Mouse (Mus musculus): Measurements from ENCODE around the gene Cdkn1b. TPM values are rescaled to one million over a fixed set of nuclear protein-coding genes. Genes with fewer than 3 reads are reported as not detected.
A peak's percentile ranks its signal among the peaks of the same experiment; 100 is the strongest.

Gene Cdkn1b
- total RNA-seq, 1 experiment from 2014 or later: 301 TPM

DNA sequence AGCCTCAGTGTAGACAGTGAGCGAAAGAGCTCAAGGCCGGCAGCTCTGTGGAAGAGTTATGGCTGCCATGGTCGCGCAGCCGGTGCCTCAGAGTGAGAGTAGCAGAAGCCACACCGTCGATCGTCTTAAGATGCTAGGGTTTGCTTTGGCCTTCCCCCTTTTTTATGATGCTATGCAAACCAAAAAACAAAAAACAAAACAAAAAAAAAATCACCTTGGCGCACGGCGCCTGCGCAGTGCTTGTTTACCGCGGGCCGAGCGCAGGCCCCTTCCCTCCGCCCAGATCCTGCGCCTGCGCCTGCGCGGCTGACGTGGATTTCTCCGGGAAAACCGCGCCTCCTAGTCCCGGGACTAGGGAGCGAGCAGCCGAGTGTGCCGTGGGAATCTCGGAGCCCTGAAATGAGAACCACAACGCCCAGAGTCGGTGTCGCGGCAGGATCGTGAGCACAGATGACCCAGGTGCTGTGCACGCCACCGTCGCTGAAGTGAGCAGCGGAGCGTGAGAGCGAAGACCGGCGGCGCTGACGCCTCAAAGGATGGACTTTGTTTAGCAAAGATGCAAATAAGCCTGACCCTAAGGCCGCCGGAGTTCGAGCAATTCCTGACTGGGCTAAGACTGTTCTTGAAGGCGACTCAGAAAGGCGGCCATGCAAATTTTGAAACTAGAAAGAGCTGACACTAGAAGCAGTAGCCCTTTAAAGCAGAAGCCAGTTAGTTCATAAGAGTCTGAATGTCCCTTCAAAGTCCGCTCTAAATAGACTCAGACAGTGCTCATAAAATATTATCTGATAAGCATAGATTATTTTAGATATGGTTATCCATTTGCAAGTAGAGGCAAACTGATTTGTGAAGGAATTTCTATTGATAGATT, 21.9 kb upstream of the Cdkn1b start, which contains the start of gene Gpr19:
Gpr19 (minus strand) TSS at position 484 of the 871 bp plus-strand sequence.
- ATAC-seq (replicated peaks; ENCODE audit: insufficient number of reproducible peaks, low FRiP score, low TSS enrichment, poor library complexity, severe bottlenecking): peak; percentile 67

DNA sequence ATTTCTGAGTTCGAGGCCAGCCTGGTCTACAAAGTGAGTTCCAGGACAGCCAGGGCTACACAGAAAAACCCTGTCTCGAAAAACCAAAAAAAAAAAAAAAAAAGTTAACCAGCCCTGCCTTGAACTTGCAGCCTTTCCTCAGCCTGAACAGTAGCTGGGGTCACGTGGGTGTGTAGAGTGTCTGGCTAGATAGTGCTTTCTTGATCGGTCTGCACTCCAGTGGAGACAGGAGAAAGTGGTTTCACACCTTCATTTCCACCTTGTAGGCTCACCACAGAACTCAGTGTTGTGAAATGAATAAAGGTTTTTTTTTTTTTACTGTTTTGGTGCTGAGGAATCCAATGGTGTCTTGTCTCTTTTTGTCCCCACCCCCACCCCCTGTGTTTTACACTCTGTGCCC, 16.8 kb upstream of the Cdkn1b start:
- ATAC-seq (replicated peaks; ENCODE audit: insufficient number of reproducible peaks, low FRiP score, low TSS enrichment, poor library complexity, severe bottlenecking): no peak

- ATAC-seq (replicated peaks; ENCODE audit: insufficient number of reproducible peaks, low FRiP score, low TSS enrichment, poor library complexity, severe bottlenecking): no peak
Observed at GRCm38 (mm10) chr6:134903891-134904884, 16.0 kb upstream of the Cdkn1b start.

DNA sequence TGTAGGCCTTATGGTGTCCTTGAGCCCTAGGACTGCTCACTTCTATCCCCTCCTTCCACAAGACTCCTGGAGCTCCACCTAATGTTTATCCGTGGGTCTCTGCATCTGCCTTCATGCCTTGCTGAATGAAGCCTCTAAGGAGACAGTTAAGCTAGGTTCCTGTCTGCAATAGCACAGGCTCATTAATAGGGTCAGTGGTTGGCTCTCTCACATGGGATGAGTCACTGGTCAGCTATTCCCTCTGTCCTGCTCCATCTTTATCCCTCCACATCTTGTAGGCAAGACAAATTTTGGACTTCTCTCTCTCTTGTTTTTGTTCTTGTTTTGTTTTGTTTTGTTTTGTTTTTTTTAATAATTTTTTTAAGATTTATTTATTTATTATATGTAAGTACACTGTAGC, 14.4 kb upstream of the Cdkn1b start:
- ATAC-seq (replicated peaks; ENCODE audit: insufficient number of reproducible peaks, low FRiP score, low TSS enrichment, poor library complexity, severe bottlenecking): no peak

DNA sequence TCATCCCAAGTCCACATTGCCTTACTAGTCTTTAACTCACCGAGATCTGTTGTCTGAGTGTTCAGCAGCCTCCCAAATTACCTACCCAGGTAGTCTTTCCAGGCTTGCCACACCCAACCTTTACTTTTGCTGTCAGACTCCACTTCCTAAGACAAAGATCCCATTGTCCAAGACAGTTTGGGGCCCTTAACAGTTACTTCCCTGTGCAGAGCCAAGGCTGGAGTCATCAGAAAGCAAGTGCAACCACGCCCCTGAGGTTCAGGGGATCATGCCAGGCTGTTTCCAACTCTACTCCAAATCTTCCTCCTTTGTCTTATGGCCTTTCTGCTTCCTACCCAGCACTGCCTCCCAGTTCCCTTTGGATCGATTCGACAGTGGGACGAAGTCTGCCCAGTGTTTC, 5.7 kb upstream of the Cdkn1b start:
- ATAC-seq (replicated peaks; ENCODE audit: insufficient number of reproducible peaks, low FRiP score, low TSS enrichment, poor library complexity, severe bottlenecking): no peak

GRCm38 (mm10) chr6:134916641-134917040, 3.6 kb upstream of the Cdkn1b start:
- ATAC-seq (replicated peaks; ENCODE audit: insufficient number of reproducible peaks, low FRiP score, low TSS enrichment, poor library complexity, severe bottlenecking): no peak

- no peak for ATAC-seq (replicated peaks; ENCODE audit: insufficient number of reproducible peaks, low FRiP score, low TSS enrichment, poor library complexity, severe bottlenecking)
Observed at GRCm38 (mm10) chr6:134917087-134917486, 3.1 kb upstream of the Cdkn1b start.

DNA sequence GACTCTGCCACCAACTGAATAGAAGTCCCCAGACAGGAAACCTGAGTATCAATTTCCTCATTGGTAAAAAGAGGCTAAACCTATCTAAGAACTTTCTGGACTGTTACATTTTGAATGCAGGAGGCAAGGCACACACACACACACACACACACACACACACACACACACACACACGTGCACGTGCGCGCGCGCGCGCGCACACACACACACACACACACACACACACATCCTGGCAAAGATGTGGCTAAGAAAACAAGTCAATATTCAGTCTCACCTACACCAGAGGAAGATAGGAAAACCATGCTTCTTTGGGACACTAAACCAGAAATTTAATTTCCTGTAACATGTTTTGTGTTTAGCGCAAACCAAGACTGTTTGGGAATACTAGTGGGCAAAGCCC, 1.4 kb upstream of the Cdkn1b start:
- no peak for ATAC-seq (replicated peaks; ENCODE audit: insufficient number of reproducible peaks, low FRiP score, low TSS enrichment, poor library complexity, severe bottlenecking)

DNA sequence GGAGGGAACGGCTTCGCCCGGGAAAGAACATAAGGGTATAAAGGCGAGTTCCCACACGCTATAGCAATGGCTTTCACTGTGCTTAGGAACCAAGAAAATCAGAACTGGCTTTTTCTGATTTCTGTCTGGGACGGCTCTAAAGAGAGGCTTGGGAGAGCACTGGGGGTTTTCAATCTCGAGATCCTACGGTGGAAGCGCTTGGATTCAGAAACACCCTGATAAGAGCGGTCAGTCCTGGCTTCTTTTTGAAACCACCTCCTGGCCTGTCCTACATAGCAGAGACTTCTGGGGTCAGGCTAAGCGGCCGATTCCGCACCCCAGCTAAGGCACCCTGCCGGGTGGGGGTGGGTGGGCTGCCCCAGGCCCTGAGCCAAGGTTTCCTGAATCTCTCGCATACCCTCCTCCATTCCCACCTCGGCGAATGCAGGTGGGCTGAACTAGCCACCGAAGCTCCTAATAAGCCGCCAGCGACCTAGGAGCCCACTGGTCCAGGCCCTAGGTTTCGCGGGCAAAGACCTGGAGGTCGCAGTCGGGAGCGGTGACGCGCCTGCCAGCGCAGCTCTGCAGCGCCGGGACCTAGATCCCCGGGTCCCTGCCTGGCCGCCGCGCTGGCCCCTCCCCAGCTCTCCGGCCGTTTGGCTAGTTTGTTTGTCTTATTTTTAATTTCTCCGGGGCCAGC, 551 bp upstream of the Cdkn1b start:
- ATAC-seq (replicated peaks; ENCODE audit: insufficient number of reproducible peaks, low FRiP score, low TSS enrichment, poor library complexity, severe bottlenecking): no peak

DNA sequence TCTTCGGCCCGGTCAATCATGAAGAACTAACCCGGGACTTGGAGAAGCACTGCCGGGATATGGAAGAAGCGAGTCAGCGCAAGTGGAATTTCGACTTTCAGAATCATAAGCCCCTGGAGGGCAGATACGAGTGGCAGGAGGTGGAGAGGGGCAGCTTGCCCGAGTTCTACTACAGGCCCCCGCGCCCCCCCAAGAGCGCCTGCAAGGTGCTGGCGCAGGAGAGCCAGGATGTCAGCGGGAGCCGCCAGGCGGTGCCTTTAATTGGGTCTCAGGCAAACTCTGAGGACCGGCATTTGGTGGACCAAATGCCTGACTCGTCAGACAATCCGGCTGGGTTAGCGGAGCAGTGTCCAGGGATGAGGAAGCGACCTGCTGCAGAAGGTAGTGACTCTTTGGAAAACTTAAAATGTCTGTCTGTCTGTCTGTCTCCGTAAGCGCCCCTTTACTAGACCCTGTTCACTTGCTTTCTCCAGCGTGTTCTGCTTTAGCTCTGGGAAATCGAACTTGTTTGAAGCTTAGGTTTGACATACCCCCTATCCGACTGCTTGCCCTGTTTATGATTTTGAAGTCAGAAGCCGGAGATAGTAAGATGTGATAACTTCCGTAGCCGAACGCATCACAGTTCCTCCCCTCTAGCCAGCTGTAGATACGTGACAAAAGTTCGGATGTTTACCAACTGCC, 953 bp downstream of the Cdkn1b start:
- peak; percentile 41; the same call in 1 of the 2 replicates for ATAC-seq (replicated peaks; ENCODE audit: insufficient number of reproducible peaks, low FRiP score, low TSS enrichment, poor library complexity, severe bottlenecking)

GRCm38 (mm10) chr6:134921695-134922510, 1.7 kb downstream of the Cdkn1b start:
- no peak for ATAC-seq (replicated peaks; ENCODE audit: insufficient number of reproducible peaks, low FRiP score, low TSS enrichment, poor library complexity, severe bottlenecking)

GRCm38 (mm10) chr6:134922511-134923195, 2.5 kb downstream of the Cdkn1b start:
- ATAC-seq (replicated peaks; ENCODE audit: insufficient number of reproducible peaks, low FRiP score, low TSS enrichment, poor library complexity, severe bottlenecking): peak; percentile 48

GRCm38 (mm10) chr6:134923670-134924069, 3.5 kb downstream of the Cdkn1b start:
- no peak for ATAC-seq (replicated peaks; ENCODE audit: insufficient number of reproducible peaks, low FRiP score, low TSS enrichment, poor library complexity, severe bottlenecking)

DNA sequence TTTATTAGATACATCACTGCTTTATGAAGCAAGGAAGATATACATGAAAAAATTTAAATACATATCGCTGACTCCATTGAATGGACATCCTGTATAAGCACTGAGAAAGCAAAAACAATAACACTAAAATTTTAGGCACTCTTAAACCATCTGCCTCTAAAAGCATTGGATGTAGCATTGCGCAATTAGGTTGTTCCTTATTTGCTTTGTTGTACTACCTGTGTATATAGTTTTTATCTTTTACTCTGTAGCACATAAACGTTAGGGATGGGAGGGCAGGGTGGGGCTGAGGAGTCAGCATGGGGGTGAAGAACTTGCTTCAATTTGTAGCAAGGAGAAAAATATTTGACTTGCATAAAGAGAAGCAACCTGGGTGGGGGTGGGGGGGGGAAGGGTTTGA, 4.1 kb downstream of the Cdkn1b start:
- no peak for ATAC-seq (replicated peaks; ENCODE audit: insufficient number of reproducible peaks, low FRiP score, low TSS enrichment, poor library complexity, severe bottlenecking)

DNA sequence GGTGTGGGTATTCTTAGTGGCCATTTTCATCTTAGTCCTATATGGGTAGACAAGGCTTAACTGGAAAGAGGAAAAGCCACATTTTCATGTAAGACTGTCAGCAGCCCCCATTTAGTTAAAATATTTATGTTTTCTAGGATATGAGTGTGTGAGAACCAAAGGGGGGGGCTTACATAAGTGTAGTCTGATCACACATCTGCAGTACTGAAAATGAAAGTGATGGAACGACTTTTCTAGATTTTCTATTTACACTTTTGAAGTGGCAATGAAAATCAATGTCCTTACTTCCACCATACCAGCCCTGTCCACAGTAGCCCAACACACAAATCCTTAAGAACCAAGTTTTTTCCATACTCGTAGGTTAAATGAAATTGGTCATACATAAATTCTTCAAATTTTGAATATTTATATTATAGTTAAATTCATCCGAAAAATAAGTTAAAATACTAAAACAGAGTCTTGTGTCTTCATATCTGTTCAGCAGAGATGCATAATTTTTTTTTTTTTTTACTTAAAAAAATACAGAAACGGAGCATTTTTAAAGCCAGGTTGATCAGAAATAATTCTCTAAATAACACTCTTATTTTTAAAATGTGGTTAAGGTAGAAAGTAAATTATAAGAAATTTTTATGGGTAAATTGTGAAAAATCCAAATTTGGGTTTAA, 5.6 kb downstream of the Cdkn1b start:
- no peak for ATAC-seq (replicated peaks; ENCODE audit: insufficient number of reproducible peaks, low FRiP score, low TSS enrichment, poor library complexity, severe bottlenecking)

GRCm38 (mm10) chr6:134926338-134926705, 6.1 kb downstream of the Cdkn1b start:
- no peak for ATAC-seq (replicated peaks; ENCODE audit: insufficient number of reproducible peaks, low FRiP score, low TSS enrichment, poor library complexity, severe bottlenecking)
